Mouse (Mus musculus): ENCODE data around the gene Tbc1d22a. TPM values are rescaled to one million over a fixed set of nuclear protein-coding genes. Genes with fewer than 3 reads are reported as not detected.

Tbc1d22a gene
- polyA plus RNA-seq, 1 experiment from 2014 or later: 11.7 TPM

GRCm38 (mm10) chr15:86386325-86386724 lies 172.1 kb downstream of the Tbc1d22a start:
- WGBS: 78% methylated on average over 8 of the region's 8 CpGs
- Histone ChIP-seq H3K9ac (ENCODE audit: low read depth, low read length) (no peak overlapping the region), H3K9me3 (ENCODE audit: control insufficient read depth, low read length) (no peaks in the 10 kb centered on the region), H3K27ac (ENCODE audit: low read depth, low read length) (no peak overlapping the region), H3K27me3 (replicated peaks; ENCODE audit: control insufficient read depth, insufficient read depth, low read length) (no peaks in the 10 kb centered on the region), H3K4me3 (ENCODE audit: low read depth, low read length) (no peak overlapping the region), H3K36me3 (ENCODE audit: control insufficient read depth, insufficient read depth, low read length) (no peaks in the 10 kb centered on the region), H3K4me2 (no peak overlapping the region), H3K4me1 (replicated peaks; ENCODE audit: control insufficient read depth, insufficient read depth, low read length) (no peaks in the 10 kb centered on the region)
- ATAC-seq (replicated peaks; ENCODE audit: low FRiP score) (no peak), DNase-seq (ENCODE audit: low spot score) (no peak)

- no peak for DNase-seq (ENCODE audit: low spot score)
- no peak overlapping the region for H3K4me2 ChIP-seq
- H3K4me3 ChIP-seq (ENCODE audit: low read depth, low read length): no peak overlapping the region
- no peak overlapping the region for H3K27ac ChIP-seq (ENCODE audit: low read depth, low read length)
- no peaks in the 10 kb centered on the region for H3K9me3 ChIP-seq (ENCODE audit: control insufficient read depth, low read length)
- WGBS: 76% methylated on average over 3 of the region's 3 CpGs
- no peak for ATAC-seq (replicated peaks; ENCODE audit: low FRiP score)
- no peaks in the 10 kb centered on the region for H3K36me3 ChIP-seq (ENCODE audit: control insufficient read depth, insufficient read depth, low read length)
- no peaks in the 10 kb centered on the region for H3K4me1 ChIP-seq (replicated peaks; ENCODE audit: control insufficient read depth, insufficient read depth, low read length)
- no peaks in the 10 kb centered on the region for H3K27me3 ChIP-seq (replicated peaks; ENCODE audit: control insufficient read depth, insufficient read depth, low read length)
- no peak overlapping the region for H3K9ac ChIP-seq (ENCODE audit: low read depth, low read length)
Observed at GRCm38 (mm10) chr15:86388597-86388996, 174.3 kb downstream of the Tbc1d22a start.

GRCm38 (mm10) chr15:86404866-86405265 lies 190.6 kb downstream of the Tbc1d22a start:
- Histone ChIP-seq H3K9me3 (ENCODE audit: control insufficient read depth, low read length) (no peaks in the 10 kb centered on the region), H3K4me2 (no peak overlapping the region), H3K27ac (ENCODE audit: low read depth, low read length) (no peak overlapping the region), H3K4me3 (ENCODE audit: low read depth, low read length) (no peak overlapping the region), H3K4me1 (replicated peaks; ENCODE audit: control insufficient read depth, insufficient read depth, low read length) (0 out of 2 replicates have a peak, but pooled peaks cover under 1% of the 10 kb centered on the region), H3K27me3 (replicated peaks; ENCODE audit: control insufficient read depth, insufficient read depth, low read length) (no peaks in the 10 kb centered on the region), H3K9ac (ENCODE audit: low read depth, low read length) (no peak overlapping the region), H3K36me3 (ENCODE audit: control insufficient read depth, insufficient read depth, low read length) (no peaks in the 10 kb centered on the region)
- 84% methylated on average over 5 of the region's 5 CpGs for WGBS
- DNase-seq (ENCODE audit: low spot score) (no peak), ATAC-seq (replicated peaks; ENCODE audit: low FRiP score) (no peak)

DNA sequence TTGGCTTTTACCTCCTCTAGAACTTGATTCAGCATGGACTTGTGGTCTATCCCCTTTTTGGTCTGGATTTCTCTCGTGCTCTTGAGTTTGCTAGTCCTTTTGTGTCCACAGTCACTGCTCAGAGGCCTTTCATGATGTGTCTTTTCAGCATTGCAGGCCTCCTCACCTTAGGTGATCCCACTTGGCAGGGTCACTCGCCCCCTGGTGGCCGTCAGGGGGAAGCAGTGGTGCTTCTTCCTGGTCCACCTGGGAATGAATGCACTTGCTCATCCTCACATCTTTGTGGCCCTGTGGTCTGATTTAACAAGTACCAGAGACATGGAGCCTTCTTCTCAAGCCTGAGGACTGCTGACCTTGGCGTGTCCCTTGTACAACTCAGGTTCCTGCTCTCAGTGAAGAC lies 191.3 kb downstream of the Tbc1d22a start:
- no peaks in the 10 kb centered on the region for H3K36me3 ChIP-seq (ENCODE audit: control insufficient read depth, insufficient read depth, low read length)
- no peaks in the 10 kb centered on the region for H3K4me1 ChIP-seq (replicated peaks; ENCODE audit: control insufficient read depth, insufficient read depth, low read length)
- H3K27me3 ChIP-seq (replicated peaks; ENCODE audit: control insufficient read depth, insufficient read depth, low read length): no peaks in the 10 kb centered on the region
- WGBS: 19% methylated on average over 4 of the region's 4 CpGs
- no peak overlapping the region for H3K9ac ChIP-seq (ENCODE audit: low read depth, low read length)
- no peak for ATAC-seq (replicated peaks; ENCODE audit: low FRiP score)
- H3K4me3 ChIP-seq (ENCODE audit: low read depth, low read length): no peak overlapping the region
- no peak overlapping the region for H3K4me2 ChIP-seq
- no peaks in the 10 kb centered on the region for H3K9me3 ChIP-seq (ENCODE audit: control insufficient read depth, low read length)
- DNase-seq (ENCODE audit: low spot score): peak; percentile 52
- no peak overlapping the region for H3K27ac ChIP-seq (ENCODE audit: low read depth, low read length)

DNA sequence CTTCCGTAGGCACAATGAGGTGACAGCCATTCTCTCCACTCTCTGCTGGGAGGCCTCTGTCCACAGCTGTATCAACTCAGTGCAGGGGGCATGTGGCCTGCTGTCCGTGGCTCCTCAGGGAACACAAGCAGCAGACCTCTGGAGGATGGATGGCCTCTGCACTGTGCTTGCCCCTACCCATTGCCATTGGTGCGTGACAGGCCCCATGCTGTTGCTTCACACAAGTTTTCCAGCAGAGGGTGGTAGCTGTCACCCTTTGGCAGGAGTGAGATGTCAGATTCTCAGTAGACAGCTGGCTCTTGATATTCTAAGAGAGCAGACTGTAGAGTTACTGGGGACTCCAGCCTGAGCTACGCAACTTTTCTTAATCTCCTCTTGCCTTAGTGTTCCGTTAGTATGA lies 195.1 kb downstream of the Tbc1d22a start:
- Histone ChIP-seq H3K4me3 (ENCODE audit: low read depth, low read length) (no peak overlapping the region), H3K9ac (ENCODE audit: low read depth, low read length) (no peak overlapping the region), H3K9me3 (ENCODE audit: control insufficient read depth, low read length) (no peaks in the 10 kb centered on the region), H3K4me2 (no peak overlapping the region), H3K4me1 (replicated peaks; ENCODE audit: control insufficient read depth, insufficient read depth, low read length) (no peaks in the 10 kb centered on the region; the same call in 1 of the 2 replicates), H3K36me3 (ENCODE audit: control insufficient read depth, insufficient read depth, low read length) (no peaks in the 10 kb centered on the region), H3K27ac (ENCODE audit: low read depth, low read length) (no peak overlapping the region), H3K27me3 (replicated peaks; ENCODE audit: control insufficient read depth, insufficient read depth, low read length) (no peaks in the 10 kb centered on the region)
- no peak for DNase-seq (ENCODE audit: low spot score)
- WGBS: 77% methylated on average over 5 of the region's 5 CpGs
- ATAC-seq (replicated peaks; ENCODE audit: low FRiP score): no peak

- Histone ChIP-seq H3K27me3 (replicated peaks; ENCODE audit: control insufficient read depth, insufficient read depth, low read length) (no peaks in the 10 kb centered on the region), H3K9me3 (ENCODE audit: control insufficient read depth, low read length) (no peaks in the 10 kb centered on the region), H3K27ac (ENCODE audit: low read depth, low read length) (no peak overlapping the region), H3K36me3 (ENCODE audit: control insufficient read depth, insufficient read depth, low read length) (no peaks in the 10 kb centered on the region), H3K9ac (ENCODE audit: low read depth, low read length) (no peak overlapping the region), H3K4me2 (no peak overlapping the region), H3K4me3 (ENCODE audit: low read depth, low read length) (no peak overlapping the region), H3K4me1 (replicated peaks; ENCODE audit: control insufficient read depth, insufficient read depth, low read length) (no peaks in the 10 kb centered on the region; the same call in 1 of the 2 replicates)
- DNase-seq (ENCODE audit: low spot score) (no peak), ATAC-seq (replicated peaks; ENCODE audit: low FRiP score) (no peak)
- WGBS: 73% methylated on average over 5 of the region's 5 CpGs
Observed at GRCm38 (mm10) chr15:86411532-86412080, 197.3 kb downstream of the Tbc1d22a start.

DNA sequence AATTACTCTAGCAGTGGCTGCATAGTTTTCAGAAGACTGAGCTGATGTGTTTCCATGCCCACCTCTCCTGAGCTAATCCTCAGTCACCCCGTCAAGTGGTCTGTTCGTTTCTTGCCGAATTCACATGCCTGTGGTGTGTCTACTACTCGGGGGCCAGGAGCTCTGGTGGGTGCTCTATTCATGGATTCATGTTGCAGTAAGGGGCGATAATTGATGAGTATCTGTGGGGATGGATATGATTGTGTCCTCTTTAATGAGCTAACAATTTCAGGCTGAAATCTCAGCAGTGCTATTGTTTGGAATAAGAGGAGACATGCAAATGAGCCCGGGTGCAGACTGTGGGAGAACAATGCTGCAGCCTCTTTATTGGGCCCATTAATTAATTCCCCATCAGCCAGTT lies 201.7 kb downstream of the Tbc1d22a start:
- no peak overlapping the region for H3K4me3 ChIP-seq (ENCODE audit: low read depth, low read length)
- no peak overlapping the region for H3K9ac ChIP-seq (ENCODE audit: low read depth, low read length)
- H3K4me2 ChIP-seq: no peak overlapping the region
- DNase-seq (ENCODE audit: low spot score) (no peak), ATAC-seq (replicated peaks; ENCODE audit: low FRiP score) (no peak)
- 82% methylated on average over 6 of the region's 6 CpGs for WGBS
- no peaks in the 10 kb centered on the region; the same call in 1 of the 2 replicates for H3K4me1 ChIP-seq (replicated peaks; ENCODE audit: control insufficient read depth, insufficient read depth, low read length)
- H3K27me3 ChIP-seq (replicated peaks; ENCODE audit: control insufficient read depth, insufficient read depth, low read length): no peaks in the 10 kb centered on the region
- no peaks in the 10 kb centered on the region for H3K36me3 ChIP-seq (ENCODE audit: control insufficient read depth, insufficient read depth, low read length)
- H3K27ac ChIP-seq (ENCODE audit: low read depth, low read length): no peak overlapping the region
- H3K9me3 ChIP-seq (ENCODE audit: control insufficient read depth, low read length): no peaks in the 10 kb centered on the region

- Histone ChIP-seq H3K27ac (ENCODE audit: low read depth, low read length) (no peak overlapping the region), H3K4me3 (ENCODE audit: low read depth, low read length) (no peak overlapping the region), H3K4me2 (no peak overlapping the region), H3K27me3 (replicated peaks; ENCODE audit: control insufficient read depth, insufficient read depth, low read length) (no peaks in the 10 kb centered on the region), H3K9me3 (ENCODE audit: control insufficient read depth, low read length) (no peaks in the 10 kb centered on the region), H3K4me1 (replicated peaks; ENCODE audit: control insufficient read depth, insufficient read depth, low read length) (peaks cover 8% of the 10 kb centered on the region; the same call in 1 of the 2 replicates), H3K9ac (ENCODE audit: low read depth, low read length) (no peak overlapping the region), H3K36me3 (ENCODE audit: control insufficient read depth, insufficient read depth, low read length) (no peaks in the 10 kb centered on the region)
- no peak for ATAC-seq (replicated peaks; ENCODE audit: low FRiP score)
- 71% methylated on average over 2 of the region's 2 CpGs for WGBS
- DNase-seq (ENCODE audit: low spot score): no peak
Observed at GRCm38 (mm10) chr15:86418436-86418835, 204.2 kb downstream of the Tbc1d22a start.

- Histone ChIP-seq H3K4me1 (replicated peaks; ENCODE audit: control insufficient read depth, insufficient read depth, low read length) (peaks cover 15% of the 10 kb centered on the region; the same call in 1 of the 2 replicates), H3K9ac (ENCODE audit: low read depth, low read length) (no peak overlapping the region), H3K9me3 (ENCODE audit: control insufficient read depth, low read length) (no peaks in the 10 kb centered on the region), H3K27me3 (replicated peaks; ENCODE audit: control insufficient read depth, insufficient read depth, low read length) (no peaks in the 10 kb centered on the region), H3K4me2 (no peak overlapping the region), H3K27ac (ENCODE audit: low read depth, low read length) (no peak overlapping the region), H3K36me3 (ENCODE audit: control insufficient read depth, insufficient read depth, low read length) (no peaks in the 10 kb centered on the region), H3K4me3 (ENCODE audit: low read depth, low read length) (no peak overlapping the region)
- WGBS: 91% methylated on average over 6 of the region's 6 CpGs
- no peak for ATAC-seq (replicated peaks; ENCODE audit: low FRiP score)
- DNase-seq (ENCODE audit: low spot score): no peak
Observed at GRCm38 (mm10) chr15:86419620-86420019, 205.4 kb downstream of the Tbc1d22a start.

All from liver, embryonic 11.5 days (tissue).